Mouse (Mus musculus): ENCODE data around the gene Tbc1d13.
"Not testable (repeated sequence)": the region's sequence is repeated elsewhere in the genome, so short reads cannot be mapped to it uniquely, and the experiment has no call there.

Tbc1d13 gene

GRCm38 (mm10) chr2:30131240-30131639, 2.3 kb upstream of the Tbc1d13 start:
- not testable (repeated sequence) for DNase-seq

DNA sequence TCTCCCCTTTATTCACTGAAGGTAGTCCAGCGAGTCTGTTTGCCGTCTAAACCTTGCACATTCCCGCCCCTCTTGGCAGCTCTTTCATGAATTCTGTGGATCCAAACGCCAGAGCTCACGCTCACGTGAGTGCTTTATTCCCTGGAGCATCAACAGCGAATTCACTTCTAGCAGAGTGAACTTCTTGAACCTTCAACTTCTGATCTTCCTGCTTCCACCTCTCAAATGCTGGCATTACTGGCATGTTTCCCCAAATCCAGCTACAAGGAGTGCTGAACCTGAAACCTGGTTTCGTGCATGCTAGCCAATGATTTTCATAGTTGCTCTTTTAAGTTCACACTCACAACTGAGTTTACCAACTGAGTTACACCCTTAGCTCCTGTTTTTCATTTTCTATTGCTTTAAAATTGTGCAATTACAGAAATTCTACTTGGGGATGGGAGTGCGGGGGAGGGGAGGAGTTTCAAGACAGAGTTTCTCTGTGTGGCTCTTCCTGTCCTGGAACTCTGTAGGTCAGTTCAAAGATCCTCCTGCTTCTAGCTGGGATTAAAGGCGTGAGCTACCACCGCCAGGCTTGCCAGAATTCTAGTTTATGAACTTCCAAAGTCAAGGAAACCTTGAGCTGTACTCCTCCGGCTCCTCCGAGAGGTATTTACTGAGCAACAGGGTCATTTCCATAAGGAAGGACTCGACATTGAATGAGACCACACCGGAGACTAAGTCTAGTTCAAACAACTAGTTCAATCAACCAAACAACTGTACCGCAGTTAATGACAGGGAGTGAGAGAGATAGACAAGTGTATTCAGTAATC, 539 bp upstream of the Tbc1d13 start:
- peak; percentile 59 for DNase-seq

- no peak for DNase-seq
These were observed 799 bp downstream of the Tbc1d13 start for GRCm38 (mm10) chr2:30134378-30134711.

DNA sequence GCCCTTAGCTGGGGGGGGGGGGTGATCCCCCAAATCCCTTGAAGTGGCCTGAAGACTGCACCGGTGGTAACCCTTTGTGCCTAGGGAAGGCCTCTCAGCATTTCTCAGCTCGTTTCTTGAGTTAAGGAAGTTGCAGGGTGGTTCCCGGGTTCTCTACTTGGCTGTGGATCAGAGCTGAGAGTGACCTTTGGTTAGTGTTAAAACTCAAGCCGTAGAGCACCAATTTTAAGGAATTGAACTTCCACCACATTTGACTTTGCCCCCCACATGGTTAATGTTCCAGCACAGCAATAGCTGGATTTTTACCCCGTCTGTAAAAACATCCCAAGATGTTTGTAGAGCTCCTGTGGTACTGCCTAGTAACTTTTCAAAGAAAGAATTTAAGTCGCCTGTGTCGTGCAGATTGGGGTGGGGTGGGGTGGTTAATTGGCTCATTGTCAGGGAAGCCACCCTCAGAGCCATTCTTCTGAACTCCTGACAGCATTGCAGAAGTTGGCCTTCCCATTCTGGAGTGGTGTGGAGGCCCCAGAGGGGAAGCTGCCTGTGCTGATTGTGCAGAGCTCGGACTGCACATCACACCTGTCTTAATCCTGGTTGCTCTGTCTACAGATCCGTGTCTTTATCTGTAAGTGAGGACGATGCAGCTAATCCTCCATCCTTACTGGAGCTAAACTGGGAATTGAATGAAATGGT, 1.5 kb downstream of the Tbc1d13 start:
- no peak for DNase-seq

DNA sequence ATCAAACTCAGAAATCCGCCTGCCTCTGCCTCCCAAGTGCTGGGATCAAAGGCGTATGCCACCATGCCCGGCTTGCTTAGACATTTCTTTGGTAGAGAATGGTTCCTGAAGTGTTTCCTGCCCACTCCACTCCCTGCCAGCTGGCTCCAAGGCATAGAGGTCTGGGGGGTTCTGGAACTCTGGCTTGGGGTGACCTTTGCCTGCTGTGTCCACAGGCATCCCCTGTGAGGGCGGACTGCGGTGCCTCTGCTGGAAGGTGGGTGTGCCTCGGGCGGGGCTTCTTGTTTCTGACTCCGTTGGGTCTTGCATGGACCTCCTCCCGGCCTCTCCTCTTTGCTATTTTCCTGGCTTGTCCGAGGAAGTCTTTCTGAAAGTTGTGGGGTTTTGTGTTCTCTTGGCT, 2.9 kb downstream of the Tbc1d13 start:
- DNase-seq: no peak

DNA sequence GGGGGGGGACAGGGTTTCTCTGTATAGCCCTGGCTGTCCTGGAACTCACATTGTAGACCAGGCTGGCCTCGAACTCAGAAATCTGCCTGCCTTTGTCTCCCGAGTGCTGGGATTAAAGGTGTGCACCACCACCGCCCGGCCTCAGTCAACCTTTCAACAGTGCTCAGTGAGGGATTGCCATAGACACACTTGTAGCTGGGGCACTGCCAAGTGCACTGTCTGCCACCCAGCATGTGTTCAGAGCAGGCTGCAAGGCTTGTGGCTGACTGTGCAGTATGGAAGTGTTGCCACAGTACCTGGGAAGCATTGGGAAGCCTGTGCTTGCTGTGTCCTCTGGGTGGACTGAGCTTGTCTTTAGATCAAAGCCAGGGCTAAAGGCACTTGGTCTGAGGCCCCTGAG, 6.5 kb downstream of the Tbc1d13 start:
- not testable (repeated sequence) for DNase-seq

DNA sequence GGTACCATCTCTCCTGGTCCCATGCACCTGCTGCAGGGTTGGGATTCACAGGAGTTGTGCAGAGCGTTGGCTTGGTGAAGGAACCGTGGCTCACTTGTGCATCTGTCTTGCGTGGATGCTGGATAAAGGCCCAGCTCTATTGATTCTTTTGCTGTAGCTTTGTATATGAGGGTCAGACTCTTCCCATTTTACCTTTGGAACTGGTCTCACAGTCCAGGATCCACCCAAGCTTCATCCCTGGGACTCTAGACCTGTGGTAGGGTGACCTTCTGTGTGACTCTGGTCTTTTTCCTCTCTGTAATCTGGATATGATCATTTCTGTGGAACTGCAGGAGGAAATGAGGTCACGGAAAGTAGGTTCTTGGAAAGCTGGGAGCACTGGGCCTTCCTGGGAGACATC, 10.9 kb downstream of the Tbc1d13 start:
- no peak for DNase-seq

DNA sequence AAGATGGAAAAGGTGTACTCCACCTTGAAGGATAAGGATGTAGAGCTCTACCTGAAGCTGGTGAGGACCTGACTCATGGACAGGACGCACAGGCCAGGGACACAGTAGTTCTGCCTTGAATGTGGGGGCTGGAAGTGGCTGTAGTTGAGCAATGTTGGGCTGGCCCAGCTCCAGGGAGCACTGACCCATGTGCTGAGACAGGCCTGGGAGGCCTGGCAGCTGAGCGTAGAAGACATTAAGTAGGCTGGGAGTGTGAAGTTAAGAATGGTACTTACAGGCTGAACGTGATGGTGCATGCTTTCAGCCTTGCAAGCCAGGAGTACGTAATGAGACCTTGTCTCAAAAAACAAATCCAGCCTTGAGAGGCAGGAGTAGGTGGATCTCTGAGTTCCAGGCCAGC, 13.9 kb downstream of the Tbc1d13 start:
- DNase-seq: peak; percentile 81

- DNase-seq: no peak
These were observed 18.3 kb downstream of the Tbc1d13 start for GRCm38 (mm10) chr2:30151840-30152239.

DNA sequence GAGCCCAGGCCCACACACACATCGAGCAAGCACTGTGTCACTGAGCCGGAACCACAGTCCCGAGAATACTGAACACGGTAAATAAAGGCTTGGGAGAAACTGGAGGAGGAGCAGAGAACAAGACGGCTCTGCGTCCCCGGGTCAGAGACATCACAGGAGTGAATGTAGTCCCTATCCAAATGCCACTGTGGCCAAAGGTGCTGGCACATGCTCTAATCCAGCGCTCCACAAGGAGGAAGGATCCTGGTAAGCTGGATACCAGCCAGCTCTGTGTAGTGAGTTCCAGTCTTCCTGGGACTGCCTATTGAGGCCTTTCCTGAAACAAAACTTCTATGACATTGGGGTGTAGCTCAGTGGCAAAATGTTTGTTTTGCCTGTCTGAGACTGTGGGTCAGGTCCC, 19.1 kb downstream of the Tbc1d13 start:
- DNase-seq: no peak

DNA sequence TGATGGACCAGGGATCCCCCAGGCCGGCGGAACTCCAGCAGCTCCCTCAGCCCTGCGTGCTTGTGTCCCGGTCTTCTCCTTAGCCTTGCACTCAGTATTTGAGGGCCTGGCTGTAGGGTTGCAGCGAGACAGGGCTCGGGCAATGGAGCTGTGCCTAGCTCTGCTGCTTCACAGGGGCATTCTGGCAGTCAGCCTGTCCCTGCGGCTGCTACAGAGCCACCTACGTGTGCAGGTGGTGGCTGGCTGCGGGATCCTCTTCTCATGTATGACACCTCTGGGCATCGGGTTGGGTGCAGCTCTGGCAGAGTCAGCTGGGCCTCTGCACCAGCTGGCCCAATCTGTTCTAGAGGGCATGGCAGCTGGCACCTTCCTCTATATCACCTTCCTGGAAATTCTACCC, 26.3 kb downstream of the Tbc1d13 start:
- not testable (repeated sequence) for DNase-seq

- DNase-seq: peak; percentile 54
These were observed 28.3 kb downstream of the Tbc1d13 start for GRCm38 (mm10) chr2:30161809-30162208.

- DNase-seq: no peak
These were observed 30.9 kb downstream of the Tbc1d13 start for GRCm38 (mm10) chr2:30164340-30164932.

DNA sequence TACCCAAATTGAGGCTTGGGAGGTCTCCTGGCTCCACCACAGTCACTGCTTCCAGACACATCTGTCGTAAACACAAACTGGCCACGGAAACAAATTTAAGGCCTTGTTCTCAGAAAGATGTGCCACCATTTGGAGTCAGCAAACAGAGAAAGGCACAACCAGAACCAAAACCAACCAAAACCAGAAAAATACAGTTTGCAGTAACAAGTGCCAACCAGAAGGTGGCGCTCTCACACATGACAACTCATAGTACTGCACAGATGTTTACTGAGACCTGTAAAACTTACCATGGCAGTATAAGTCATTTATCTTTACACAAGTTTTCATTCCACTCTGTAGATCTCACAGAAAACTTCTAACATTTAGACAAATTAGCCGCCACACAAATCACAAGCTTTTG, 33.1 kb downstream of the Tbc1d13 start:
- no peak for DNase-seq

- peak; percentile 89 for DNase-seq
These were observed 37.9 kb downstream of the Tbc1d13 start, which contains the start of gene Endog for GRCm38 (mm10) chr2:30171371-30171996. Endog (plus strand) TSS chr2:30171493.

DNA sequence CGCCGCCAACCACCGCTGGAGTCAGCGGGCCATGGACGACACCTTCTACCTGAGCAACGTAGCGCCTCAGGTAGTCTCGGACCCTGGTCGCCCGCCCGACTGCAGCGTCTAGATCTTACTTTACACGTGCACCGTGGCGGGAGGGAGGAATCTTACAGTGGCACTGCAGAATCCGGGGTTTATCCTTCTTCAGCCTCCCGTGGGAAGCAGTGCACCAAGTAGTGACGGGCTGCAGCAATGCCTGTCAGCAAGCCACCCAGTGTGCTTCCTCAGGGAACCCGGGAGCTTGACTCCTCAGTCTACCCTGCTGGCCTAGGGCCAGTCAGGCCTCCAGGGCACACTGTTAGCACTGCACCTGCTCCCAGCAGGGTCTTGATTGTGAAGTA, 38.4 kb downstream of the Tbc1d13 start:
- DNase-seq: no peak

GRCm38 (mm10) chr2:30173541-30174240, 40.1 kb downstream of the Tbc1d13 start:
- DNase-seq: no peak

- no peak for DNase-seq
These were observed 42.4 kb downstream of the Tbc1d13 start for GRCm38 (mm10) chr2:30175897-30176296.

GRCm38 (mm10) chr2:30176561-30176960, 43.0 kb downstream of the Tbc1d13 start:
- no peak for DNase-seq

- DNase-seq: peak; percentile 98
These were observed 44.4 kb downstream of the Tbc1d13 start, which contains the start of gene Spout1 for GRCm38 (mm10) chr2:30177700-30178675. Spout1 (minus strand) TSS chr2:30178459.

DNA sequence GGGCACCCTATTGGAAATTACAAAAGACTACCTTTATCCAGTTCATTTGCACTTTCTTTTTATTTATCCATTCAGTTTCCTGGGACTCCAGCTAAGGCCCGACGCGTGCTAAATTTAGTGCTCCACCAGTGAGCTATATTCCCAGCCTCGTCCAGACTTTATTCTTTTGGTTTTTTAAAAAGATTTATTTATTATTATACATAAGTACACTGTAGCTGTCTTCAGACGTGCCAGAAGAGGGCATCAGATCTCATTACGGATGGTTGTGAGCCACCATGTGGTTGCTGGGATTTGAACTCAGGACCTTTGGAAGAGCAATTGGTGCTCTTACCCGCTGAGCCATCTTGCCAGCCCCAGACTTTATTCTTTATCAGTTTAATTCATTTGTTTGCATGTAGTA, 45.2 kb downstream of the Tbc1d13 start:
- not testable (repeated sequence) for DNase-seq

DNA sequence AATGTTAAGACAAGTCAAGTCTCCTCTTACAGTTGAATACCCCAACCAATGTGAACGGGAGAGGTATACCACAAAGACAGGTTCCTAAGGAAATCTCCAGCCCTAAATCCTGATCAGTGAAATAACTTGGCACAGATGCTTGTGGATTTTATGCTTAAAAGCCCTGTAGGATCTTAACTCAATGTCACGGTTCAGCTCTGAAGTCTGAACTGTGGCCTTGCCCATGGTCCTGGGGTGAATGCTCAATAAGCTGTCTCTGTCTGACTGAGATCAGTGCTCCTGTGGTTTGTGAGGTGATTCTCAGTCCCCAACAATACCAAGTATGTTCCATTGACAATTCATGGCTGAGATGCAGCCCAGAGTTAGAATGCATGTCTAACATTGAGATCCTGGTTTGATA, 48.9 kb downstream of the Tbc1d13 start:
- no peak for DNase-seq

All from lung, postnatal 10 days (tissue).